Mouse (Mus musculus): ENCODE measurements at regions not wholly inside any gene's neighbourhood (a gene's known extent, or its start where the extent isn't known, plus 50 kb on each side); places are given as distances from the start of the nearest gene placed in this dataset.
A peak's percentile ranks its signal among the peaks of the same experiment; 100 is the strongest.

- no peak overlapping the region for H3K4me2 ChIP-seq (ENCODE audit: low read length)
- no peak for DNase-seq
- no peaks in the 10 kb centered on the region for H3K4me1 ChIP-seq (ENCODE audit: control insufficient read depth, insufficient read depth, low read length)
- WGBS: 85% methylated on average over 2 of the region's 2 CpGs
- H3K27ac ChIP-seq (replicated peaks; ENCODE audit: low read depth, low read length): no peak overlapping the region
- no peaks in the 10 kb centered on the region for H3K27me3 ChIP-seq (ENCODE audit: control insufficient read depth, insufficient read depth, low read length)
- H3K9me3 ChIP-seq (ENCODE audit: control insufficient read depth, low read length): 0 out of 2 replicates have a peak, but pooled peaks cover 5% of the 10 kb centered on the region
- no peak for ATAC-seq (ENCODE audit: low FRiP score, low TSS enrichment)
- no peak overlapping the region for H3K9ac ChIP-seq (replicated peaks; ENCODE audit: low read length)
- H3K4me3 ChIP-seq (replicated peaks; ENCODE audit: low read depth, low read length): no peak overlapping the region
- no peaks in the 10 kb centered on the region for H3K36me3 ChIP-seq (ENCODE audit: control insufficient read depth, insufficient read depth, low read length)
These were observed 106.5 kb upstream of the Ercc6l2 start for GRCm38 (mm10) chr13:63708567-63708966.

DNA sequence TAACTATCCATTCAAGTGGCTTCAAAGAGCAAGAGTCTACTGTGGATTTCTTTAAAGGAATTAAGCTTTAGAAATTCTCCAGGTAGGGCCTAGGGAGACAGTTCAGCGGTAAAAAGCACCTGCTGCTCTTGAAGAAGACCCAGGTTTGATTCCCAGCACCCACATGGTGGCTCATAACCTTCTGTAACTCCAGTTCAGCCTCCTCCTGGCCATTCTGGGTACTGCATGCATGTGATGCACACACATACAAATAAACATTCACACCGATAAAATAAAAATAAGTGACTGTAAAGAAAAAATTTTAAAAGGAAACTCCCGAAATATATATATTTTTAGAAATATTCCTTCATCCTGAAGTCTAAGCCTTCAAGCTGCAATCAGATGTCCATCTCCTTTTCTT is 101.9 kb upstream of the Ercc6l2 start:
- ATAC-seq (ENCODE audit: low FRiP score, low TSS enrichment): no peak
- no peak overlapping the region for H3K4me3 ChIP-seq (replicated peaks; ENCODE audit: low read depth, low read length)
- 93% methylated on average over 3 of the region's 3 CpGs for WGBS

GRCm38 (mm10) chr13:63716498-63716897 is 98.5 kb upstream of the Ercc6l2 start:
- Histone ChIP-seq H3K36me3 (ENCODE audit: control insufficient read depth, insufficient read depth, low read length) (no peaks in the 10 kb centered on the region), H3K4me2 (ENCODE audit: low read length) (no peak overlapping the region), H3K9me3 (ENCODE audit: control insufficient read depth, low read length) (0 out of 2 replicates have a peak, but pooled peaks cover 5% of the 10 kb centered on the region), H3K9ac (replicated peaks; ENCODE audit: low read length) (no peak overlapping the region), H3K4me1 (ENCODE audit: control insufficient read depth, insufficient read depth, low read length) (peaks cover 11% of the 10 kb centered on the region), H3K4me3 (replicated peaks; ENCODE audit: low read depth, low read length) (no peak overlapping the region), H3K27me3 (ENCODE audit: control insufficient read depth, insufficient read depth, low read length) (no peaks in the 10 kb centered on the region), H3K27ac (replicated peaks; ENCODE audit: low read depth, low read length) (no peak overlapping the region)
- ATAC-seq (ENCODE audit: low FRiP score, low TSS enrichment): no peak
- DNase-seq: no peak
- 83% methylated on average over 1 of the region's 1 CpGs for WGBS

More for the DNA sequence above, 101.9 kb upstream of the Ercc6l2 start:
- Histone ChIP-seq H3K36me3 (ENCODE audit: control insufficient read depth, insufficient read depth, low read length) (no peaks in the 10 kb centered on the region), H3K9me3 (ENCODE audit: control insufficient read depth, low read length) (0 out of 2 replicates have a peak, but pooled peaks cover 5% of the 10 kb centered on the region), H3K4me2 (ENCODE audit: low read length) (no peak overlapping the region), H3K9ac (replicated peaks; ENCODE audit: low read length) (no peak overlapping the region), H3K4me1 (ENCODE audit: control insufficient read depth, insufficient read depth, low read length) (no peaks in the 10 kb centered on the region), H3K27ac (replicated peaks; ENCODE audit: low read depth, low read length) (no peak overlapping the region), H3K27me3 (ENCODE audit: control insufficient read depth, insufficient read depth, low read length) (no peaks in the 10 kb centered on the region)
- DNase-seq: no peak

DNA sequence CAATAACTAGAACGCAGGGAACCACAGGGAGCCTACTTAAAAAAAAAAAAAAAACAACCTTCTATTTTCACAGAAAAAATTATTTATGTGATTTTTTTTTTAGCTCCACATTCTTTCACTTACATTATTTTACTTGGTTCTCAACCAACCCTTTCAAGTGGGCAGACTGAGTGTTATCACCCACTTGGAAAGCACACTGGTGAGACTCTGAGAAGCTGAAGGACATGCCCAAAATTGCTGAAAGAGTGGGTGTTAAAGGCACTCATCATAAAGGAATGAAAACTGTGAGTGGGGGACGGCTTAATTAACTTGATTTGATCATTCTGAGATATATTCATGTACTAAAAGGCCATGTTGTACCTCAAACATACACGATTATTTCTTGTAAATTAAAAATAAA is 97.8 kb upstream of the Ercc6l2 start:
- Histone ChIP-seq H3K4me3 (replicated peaks; ENCODE audit: low read depth, low read length) (no peak overlapping the region), H3K36me3 (ENCODE audit: control insufficient read depth, insufficient read depth, low read length) (no peaks in the 10 kb centered on the region), H3K9ac (replicated peaks; ENCODE audit: low read length) (no peak overlapping the region), H3K4me2 (ENCODE audit: low read length) (no peak overlapping the region), H3K27ac (replicated peaks; ENCODE audit: low read depth, low read length) (no peak overlapping the region), H3K4me1 (ENCODE audit: control insufficient read depth, insufficient read depth, low read length) (peaks cover 11% of the 10 kb centered on the region), H3K9me3 (ENCODE audit: control insufficient read depth, low read length) (0 out of 2 replicates have a peak, but pooled peaks cover 5% of the 10 kb centered on the region), H3K27me3 (ENCODE audit: control insufficient read depth, insufficient read depth, low read length) (no peaks in the 10 kb centered on the region)
- DNase-seq (no peak), ATAC-seq (ENCODE audit: low FRiP score, low TSS enrichment) (no peak)
- WGBS: 89% methylated on average over 3 of the region's 3 CpGs

DNA sequence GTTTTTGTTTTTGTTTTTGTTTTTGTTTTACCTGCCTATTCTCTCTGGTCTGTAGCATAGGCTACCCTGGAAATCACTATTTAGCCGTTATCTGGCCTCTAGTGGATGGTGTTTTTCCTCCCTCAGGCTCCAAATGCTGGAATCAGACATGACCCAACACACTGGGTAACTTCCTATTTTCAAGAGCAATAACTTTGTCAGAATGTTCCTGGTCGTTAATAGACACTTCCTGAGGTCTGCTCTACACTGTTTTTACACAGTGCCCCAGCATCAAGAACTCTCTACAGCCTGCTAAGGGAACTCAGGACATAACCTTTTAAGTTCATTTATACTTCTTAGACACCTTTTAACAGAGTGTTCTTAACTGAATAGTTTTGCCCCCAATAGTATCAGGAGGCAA is 96.3 kb upstream of the Ercc6l2 start:
- no peak overlapping the region for H3K4me3 ChIP-seq (replicated peaks; ENCODE audit: low read depth, low read length)
- no peaks in the 10 kb centered on the region for H3K9me3 ChIP-seq (ENCODE audit: control insufficient read depth, low read length)
- H3K4me2 ChIP-seq (ENCODE audit: low read length): no peak overlapping the region
- H3K36me3 ChIP-seq (ENCODE audit: control insufficient read depth, insufficient read depth, low read length): no peaks in the 10 kb centered on the region
- H3K9ac ChIP-seq (replicated peaks; ENCODE audit: low read length): no peak overlapping the region
- DNase-seq: no peak
- H3K27me3 ChIP-seq (ENCODE audit: control insufficient read depth, insufficient read depth, low read length): no peaks in the 10 kb centered on the region
- H3K27ac ChIP-seq (replicated peaks; ENCODE audit: low read depth, low read length): no peak overlapping the region
- peaks cover 11% of the 10 kb centered on the region for H3K4me1 ChIP-seq (ENCODE audit: control insufficient read depth, insufficient read depth, low read length)
- ATAC-seq (ENCODE audit: low FRiP score, low TSS enrichment): no peak
- WGBS: 76% methylated on average over 2 of the region's 2 CpGs

DNA sequence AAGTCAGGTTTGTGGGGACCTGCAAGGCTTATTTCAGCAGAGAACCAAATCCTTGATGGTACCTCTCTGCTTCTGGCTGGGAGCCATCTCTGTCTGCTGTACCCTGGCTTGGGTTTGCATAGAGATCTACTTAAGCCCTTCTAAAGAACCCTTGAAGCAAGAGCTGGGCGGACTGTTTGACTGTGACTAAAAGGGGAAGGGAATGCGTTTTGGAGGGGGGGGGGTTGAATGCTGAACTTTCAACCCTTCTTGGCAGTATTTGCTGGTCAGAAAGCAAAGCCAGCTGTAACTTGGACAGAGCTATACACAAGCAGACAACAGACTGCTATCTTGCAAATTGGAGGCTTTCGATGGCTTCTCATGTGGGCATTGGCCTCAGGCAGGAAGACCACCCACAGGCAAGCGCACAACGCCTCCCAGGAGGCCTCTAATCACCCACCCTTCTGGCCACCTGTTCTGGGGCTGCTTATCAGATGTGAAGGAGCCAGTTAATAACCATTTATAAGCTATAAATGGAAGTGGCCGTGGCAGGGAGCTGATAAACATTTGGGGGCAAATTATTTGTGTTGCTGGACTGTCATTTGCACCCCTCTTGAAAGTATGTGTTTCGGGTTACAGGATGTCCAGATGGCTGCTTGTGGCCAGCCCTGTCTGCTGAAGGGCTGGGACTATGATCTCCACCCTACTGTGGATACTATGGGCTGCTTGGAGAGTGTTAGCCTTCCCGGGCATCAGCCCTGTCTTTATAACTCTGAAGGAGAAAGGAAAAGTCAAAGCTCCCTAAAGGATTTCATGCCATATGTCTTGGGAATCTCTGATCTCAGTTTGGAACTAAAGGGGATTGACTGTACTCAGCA is 95.5 kb upstream of the Ercc6l2 start:
- Histone ChIP-seq H3K9ac (replicated peaks; ENCODE audit: low read length) (no peak overlapping the region), H3K4me2 (ENCODE audit: low read length) (no peak overlapping the region), H3K36me3 (ENCODE audit: control insufficient read depth, insufficient read depth, low read length) (no peaks in the 10 kb centered on the region), H3K4me3 (replicated peaks; ENCODE audit: low read depth, low read length) (no peak overlapping the region), H3K9me3 (ENCODE audit: control insufficient read depth, low read length) (no peaks in the 10 kb centered on the region), H3K27ac (replicated peaks; ENCODE audit: low read depth, low read length) (no peak overlapping the region), H3K27me3 (ENCODE audit: control insufficient read depth, insufficient read depth, low read length) (no peaks in the 10 kb centered on the region), H3K4me1 (ENCODE audit: control insufficient read depth, insufficient read depth, low read length) (peaks cover 11% of the 10 kb centered on the region)
- peak; percentile 51 for DNase-seq
- WGBS: 27% methylated on average over 8 of the region's 8 CpGs
- ATAC-seq (ENCODE audit: low FRiP score, low TSS enrichment): peak; percentile 32; the same call in 1 of the 2 replicates

- 46% methylated on average over 3 of the region's 3 CpGs for WGBS
- Histone ChIP-seq H3K27me3 (ENCODE audit: control insufficient read depth, insufficient read depth, low read length) (no peaks in the 10 kb centered on the region), H3K4me1 (ENCODE audit: control insufficient read depth, insufficient read depth, low read length) (peaks cover 11% of the 10 kb centered on the region), H3K9ac (replicated peaks; ENCODE audit: low read length) (no peak overlapping the region), H3K27ac (replicated peaks; ENCODE audit: low read depth, low read length) (no peak overlapping the region), H3K36me3 (ENCODE audit: control insufficient read depth, insufficient read depth, low read length) (no peaks in the 10 kb centered on the region), H3K4me2 (ENCODE audit: low read length) (no peak overlapping the region), H3K9me3 (ENCODE audit: control insufficient read depth, low read length) (no peaks in the 10 kb centered on the region), H3K4me3 (replicated peaks; ENCODE audit: low read depth, low read length) (no peak overlapping the region)
- no peak for DNase-seq
- no peak for ATAC-seq (ENCODE audit: low FRiP score, low TSS enrichment)
These were observed 94.4 kb upstream of the Ercc6l2 start for GRCm38 (mm10) chr13:63720610-63721009.

DNA sequence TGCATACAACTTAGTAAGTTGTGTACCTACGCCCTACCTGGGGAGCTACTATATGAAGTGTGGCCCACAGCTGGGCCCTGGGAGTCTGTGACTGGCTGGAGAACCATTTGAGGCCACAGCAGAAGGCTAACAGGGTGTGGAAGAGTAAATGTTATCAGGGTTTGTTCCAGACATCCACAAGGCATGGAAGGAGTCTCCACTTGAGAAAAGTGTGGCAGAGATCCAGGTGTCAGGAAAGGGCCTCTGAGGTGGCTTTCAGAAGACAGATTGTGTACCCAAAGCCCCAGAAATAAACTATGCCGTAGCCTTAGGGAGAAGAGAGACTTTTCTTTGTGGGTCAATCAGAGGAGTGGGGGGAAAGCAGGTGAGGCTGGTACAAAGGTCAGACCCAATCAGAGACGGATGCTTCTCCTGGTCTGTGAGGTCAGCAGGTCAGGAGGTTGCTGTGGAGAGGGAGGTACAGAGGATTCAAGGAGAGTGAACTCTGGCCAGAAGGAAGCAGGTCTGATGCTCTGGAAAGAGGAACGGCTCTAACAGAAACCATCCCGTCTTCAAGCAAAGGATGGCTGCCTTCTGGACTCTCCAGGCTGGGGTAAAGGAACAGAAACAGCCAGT is 93.9 kb upstream of the Ercc6l2 start:
- H3K9me3 ChIP-seq (ENCODE audit: control insufficient read depth, low read length): no peaks in the 10 kb centered on the region
- no peaks in the 10 kb centered on the region for H3K27me3 ChIP-seq (ENCODE audit: control insufficient read depth, insufficient read depth, low read length)
- H3K4me3 ChIP-seq (replicated peaks; ENCODE audit: low read depth, low read length): no peak overlapping the region
- no peak overlapping the region for H3K9ac ChIP-seq (replicated peaks; ENCODE audit: low read length)
- H3K36me3 ChIP-seq (ENCODE audit: control insufficient read depth, insufficient read depth, low read length): no peaks in the 10 kb centered on the region
- H3K4me1 ChIP-seq (ENCODE audit: control insufficient read depth, insufficient read depth, low read length): peaks cover 11% of the 10 kb centered on the region
- DNase-seq: no peak
- H3K27ac ChIP-seq (replicated peaks; ENCODE audit: low read depth, low read length): no peak overlapping the region
- no peak for ATAC-seq (ENCODE audit: low FRiP score, low TSS enrichment)
- no peak overlapping the region for H3K4me2 ChIP-seq (ENCODE audit: low read length)
- 84% methylated on average over 5 of the region's 5 CpGs for WGBS

- Histone ChIP-seq H3K9me3 (ENCODE audit: control insufficient read depth, low read length) (no peaks in the 10 kb centered on the region), H3K9ac (replicated peaks; ENCODE audit: low read length) (no peak overlapping the region), H3K36me3 (ENCODE audit: control insufficient read depth, insufficient read depth, low read length) (no peaks in the 10 kb centered on the region), H3K4me1 (ENCODE audit: control insufficient read depth, insufficient read depth, low read length) (peaks cover 7% of the 10 kb centered on the region), H3K4me3 (replicated peaks; ENCODE audit: low read depth, low read length) (no peak overlapping the region), H3K27me3 (ENCODE audit: control insufficient read depth, insufficient read depth, low read length) (no peaks in the 10 kb centered on the region), H3K27ac (replicated peaks; ENCODE audit: low read depth, low read length) (no peak overlapping the region), H3K4me2 (ENCODE audit: low read length) (no peak overlapping the region)
- DNase-seq: peak; percentile 29
- no peak for ATAC-seq (ENCODE audit: low FRiP score, low TSS enrichment)
- WGBS: 83% methylated on average over 2 of the region's 2 CpGs
These were observed 90.7 kb upstream of the Ercc6l2 start for GRCm38 (mm10) chr13:63724293-63724692.

All from midbrain, embryonic 14.5 days (tissue).